Mouse (Mus musculus): ENCODE data around the gene Lrp3. TPM values are rescaled to one million over a fixed set of nuclear protein-coding genes. Genes with fewer than 3 reads are reported as not detected.

The Lrp3 gene
- polyA plus RNA-seq, 1 experiment from 2014 or later: 7.8 TPM

DNA sequence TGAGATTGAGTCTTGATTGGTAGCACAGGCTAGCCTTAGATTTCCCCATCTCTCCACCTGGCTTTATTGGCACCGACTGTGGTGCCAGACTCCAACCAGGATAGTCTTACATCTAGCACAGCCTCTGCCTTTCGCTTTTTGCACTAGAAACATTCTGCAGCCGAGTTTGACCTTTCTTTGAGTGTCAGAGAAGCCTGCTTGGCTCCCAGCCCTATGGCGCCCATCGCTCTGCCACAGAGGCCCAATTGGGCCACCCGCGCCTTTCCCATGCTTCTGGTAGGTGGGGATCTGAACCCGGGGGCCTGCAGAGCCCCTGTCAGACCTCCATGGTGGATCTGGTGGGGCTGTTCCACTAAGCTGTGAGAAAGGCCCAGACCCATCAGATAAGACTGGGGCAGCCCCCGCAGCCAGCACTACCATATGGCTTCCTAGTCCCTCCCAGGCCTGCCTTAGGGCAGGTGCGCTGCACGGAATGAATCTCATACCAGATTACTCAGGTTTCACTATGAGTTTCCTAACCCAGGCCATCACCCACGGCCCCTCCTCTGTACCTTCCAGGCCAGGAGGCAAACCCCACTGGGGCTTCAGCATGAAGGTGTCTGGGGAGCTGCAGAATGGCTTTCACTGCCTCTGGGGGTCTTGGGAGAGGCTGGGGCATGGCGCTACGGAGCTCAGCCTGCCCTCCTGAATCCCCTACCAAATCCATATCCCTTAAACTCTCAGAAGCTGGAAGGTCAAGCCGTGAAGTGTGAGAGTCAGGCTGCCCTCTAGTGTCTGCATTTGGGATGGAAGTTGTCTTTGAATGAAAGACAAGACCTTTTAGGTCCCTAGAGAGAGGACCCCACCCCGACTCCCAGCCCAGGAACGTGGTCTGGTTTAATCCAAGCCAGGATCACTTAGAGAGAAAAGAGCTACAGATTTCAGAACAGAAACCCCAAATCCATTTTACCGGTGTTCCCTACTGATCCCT, 38.6 kb downstream of the Lrp3 start:
- Histone ChIP-seq H3K36me3 (no peaks in the 10 kb centered on the region), H3K9me3 (replicated peaks) (no peaks in the 10 kb centered on the region), H3K27ac (no peak overlapping the region), H3K4me3 (no peak overlapping the region), H3K4me1 (peaks cover 11% of the 10 kb centered on the region), H3K27me3 (ENCODE audit: low read depth, poor library complexity, severe bottlenecking) (peaks cover 36% of the 10 kb centered on the region)
- WGBS: 42% methylated on average over 18 of the region's 18 CpGs
- peak; percentile 53 for DNase-seq (ENCODE audit: low spot score)

DNA sequence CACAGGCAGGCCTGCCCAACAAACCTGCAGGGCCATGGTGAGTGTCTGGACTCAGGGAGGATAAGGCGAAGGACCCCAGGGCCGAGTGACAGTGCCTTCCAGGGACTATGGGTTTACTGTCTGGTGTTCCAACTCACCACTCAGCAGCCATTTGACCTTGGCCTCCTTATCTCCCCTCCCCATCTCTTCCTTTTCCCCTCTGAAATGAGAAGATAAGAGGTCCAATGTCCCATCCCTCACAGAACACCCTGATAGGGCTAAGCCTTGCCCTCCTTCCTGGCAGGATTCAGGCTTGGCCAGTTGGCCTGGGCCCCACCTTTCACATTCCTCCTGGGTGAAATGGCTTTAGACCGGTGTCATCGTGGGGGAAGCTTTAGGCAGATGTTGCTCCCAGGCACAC, 39.8 kb downstream of the Lrp3 start:
- WGBS: 81% methylated on average over 4 of the region's 4 CpGs
- no peak for DNase-seq (ENCODE audit: low spot score)
- Histone ChIP-seq H3K9me3 (replicated peaks) (no peaks in the 10 kb centered on the region), H3K4me3 (no peak overlapping the region), H3K36me3 (no peaks in the 10 kb centered on the region), H3K27me3 (ENCODE audit: low read depth, poor library complexity, severe bottlenecking) (peaks cover 47% of the 10 kb centered on the region), H3K27ac (no peak overlapping the region), H3K4me1 (peaks cover 11% of the 10 kb centered on the region)

DNA sequence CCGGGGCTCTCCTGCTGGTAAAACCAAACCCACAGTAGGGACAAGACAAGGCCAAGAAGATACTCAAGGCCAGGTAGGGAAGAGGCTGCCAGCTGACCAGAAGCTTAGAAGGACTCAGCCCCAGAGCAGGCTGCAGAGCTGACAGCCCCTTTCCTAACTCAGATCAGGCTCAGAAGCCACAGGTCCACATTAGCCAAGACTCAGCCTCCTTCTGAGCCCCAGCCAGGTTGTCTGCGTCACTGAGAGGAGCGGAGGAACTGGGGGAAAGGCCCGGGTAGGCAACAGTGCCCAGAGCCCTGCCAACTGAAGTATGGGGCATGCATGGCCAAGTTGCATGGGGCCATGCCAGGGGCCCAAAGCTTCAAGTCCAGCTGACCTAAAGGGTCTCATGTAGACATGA, 42.8 kb downstream of the Lrp3 start:
- Histone ChIP-seq H3K27me3 (ENCODE audit: low read depth, poor library complexity, severe bottlenecking) (peaks cover 59% of the 10 kb centered on the region), H3K4me1 (peaks cover 11% of the 10 kb centered on the region), H3K36me3 (no peaks in the 10 kb centered on the region), H3K27ac (no peak overlapping the region), H3K9me3 (replicated peaks) (no peaks in the 10 kb centered on the region), H3K4me3 (peak overlapping the region; percentile 32; the same call in 1 of the 2 replicates)
- no peak for DNase-seq (ENCODE audit: low spot score)
- WGBS: 76% methylated on average over 4 of the region's 4 CpGs

DNA sequence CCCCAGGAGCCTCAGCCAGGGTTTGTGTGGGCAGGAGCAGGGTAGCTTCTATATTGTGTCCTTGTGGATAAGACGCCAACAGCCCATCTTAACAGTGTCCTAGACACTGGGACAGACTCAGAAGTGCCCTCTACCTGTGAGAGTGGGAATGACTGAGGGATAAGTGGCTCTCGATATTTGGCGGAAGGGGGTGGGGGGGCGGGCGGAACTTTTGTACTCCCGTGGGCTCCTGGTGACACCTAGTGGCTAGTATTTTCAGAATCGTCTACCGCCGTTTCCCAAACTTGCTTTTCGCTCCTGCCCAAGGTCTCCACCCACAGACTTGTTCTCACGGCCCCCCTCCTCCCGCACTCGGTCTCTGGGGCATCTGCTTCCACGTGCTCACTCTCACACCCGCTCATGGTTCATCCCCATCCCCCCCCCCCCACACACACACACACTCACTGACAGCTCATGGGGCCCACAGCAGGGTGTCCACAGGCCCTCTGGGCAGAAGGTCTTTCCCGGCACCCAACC, 43.4 kb downstream of the Lrp3 start:
- H3K27ac ChIP-seq: no peak overlapping the region
- H3K36me3 ChIP-seq: no peaks in the 10 kb centered on the region
- peaks cover 59% of the 10 kb centered on the region for H3K27me3 ChIP-seq (ENCODE audit: low read depth, poor library complexity, severe bottlenecking)
- H3K9me3 ChIP-seq (replicated peaks): no peaks in the 10 kb centered on the region
- WGBS: 3% methylated on average over 16 of the region's 16 CpGs
- peak overlapping the region; percentile 32 for H3K4me3 ChIP-seq
- DNase-seq (ENCODE audit: low spot score): peak; percentile 83
- H3K4me1 ChIP-seq: peaks cover 11% of the 10 kb centered on the region

DNA sequence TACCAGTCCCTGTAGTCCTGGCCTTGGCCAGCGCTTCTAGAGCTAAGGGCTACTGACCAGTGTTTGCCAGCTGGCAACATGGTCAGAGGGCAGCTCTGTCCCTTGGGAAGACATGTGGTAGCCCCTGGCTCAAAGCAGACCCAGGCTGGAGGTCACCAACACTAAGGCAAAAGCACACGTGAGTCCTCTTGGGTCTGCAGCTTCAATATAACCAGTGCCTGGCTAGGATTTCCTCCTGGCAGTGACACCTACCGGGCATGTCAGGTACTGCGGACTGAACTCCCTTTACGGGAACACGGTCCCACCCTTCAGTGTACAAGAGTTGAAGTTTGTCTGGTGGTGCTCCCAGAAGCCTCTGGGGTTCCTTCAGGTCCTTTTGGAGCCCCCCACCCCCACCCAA, 46.0 kb downstream of the Lrp3 start:
- no peaks in the 10 kb centered on the region for H3K36me3 ChIP-seq
- H3K27me3 ChIP-seq (ENCODE audit: low read depth, poor library complexity, severe bottlenecking): peaks cover 51% of the 10 kb centered on the region
- 15% methylated on average over 6 of the region's 6 CpGs for WGBS
- DNase-seq (ENCODE audit: low spot score): peak; percentile 90
- no peaks in the 10 kb centered on the region for H3K9me3 ChIP-seq (replicated peaks)
- H3K27ac ChIP-seq: no peak overlapping the region
- H3K4me3 ChIP-seq: no peak overlapping the region
- H3K4me1 ChIP-seq: peaks cover 6% of the 10 kb centered on the region

DNA sequence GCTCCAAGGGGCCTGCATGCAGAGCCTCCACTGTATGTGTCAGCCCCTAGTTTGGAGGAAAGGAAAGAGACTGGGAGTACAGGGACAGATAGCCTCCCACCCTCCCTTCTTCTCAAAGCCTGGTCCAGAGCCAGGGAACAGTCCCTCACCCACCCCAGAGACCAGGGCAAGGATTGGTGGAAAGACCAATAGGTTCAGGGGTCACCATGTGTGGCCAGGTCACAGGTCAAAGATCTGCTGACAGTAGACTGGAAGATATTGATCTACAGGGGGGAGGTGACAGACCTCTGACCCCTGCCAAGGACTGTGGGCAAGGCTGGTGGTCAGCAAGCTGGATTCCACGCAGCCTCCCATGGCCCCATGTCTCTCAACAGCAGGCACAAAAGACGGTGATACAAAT, 47.4 kb downstream of the Lrp3 start:
- H3K27ac ChIP-seq: no peak overlapping the region
- no peak overlapping the region for H3K4me3 ChIP-seq
- H3K27me3 ChIP-seq (ENCODE audit: low read depth, poor library complexity, severe bottlenecking): peaks cover 41% of the 10 kb centered on the region
- peaks cover 6% of the 10 kb centered on the region for H3K4me1 ChIP-seq
- WGBS: 41% methylated on average over 2 of the region's 2 CpGs
- H3K36me3 ChIP-seq: no peaks in the 10 kb centered on the region
- H3K9me3 ChIP-seq (replicated peaks): no peaks in the 10 kb centered on the region
- DNase-seq (ENCODE audit: low spot score): no peak

DNA sequence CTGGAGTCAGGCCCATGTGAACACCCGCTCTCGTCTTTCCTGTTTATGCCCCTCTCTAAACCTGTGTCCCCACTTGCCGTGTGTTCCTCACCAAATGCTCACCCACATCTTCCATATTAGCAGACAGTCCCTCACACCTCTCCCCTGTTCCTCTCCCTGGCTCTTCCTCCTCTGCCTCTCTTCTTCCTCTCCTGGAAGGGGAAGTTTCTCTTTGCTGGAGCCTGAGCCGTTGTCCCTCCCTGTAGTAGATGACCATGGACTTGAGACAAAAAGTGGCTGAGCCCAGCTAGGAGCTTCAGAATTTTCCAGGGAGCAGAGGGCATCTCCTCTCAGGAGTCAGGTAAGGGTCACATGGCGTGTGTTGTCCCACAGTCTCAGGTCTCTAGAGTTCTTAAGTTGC, 48.3 kb downstream of the Lrp3 start:
- 89% methylated on average over 5 of the region's 5 CpGs for WGBS
- peaks cover 32% of the 10 kb centered on the region for H3K27me3 ChIP-seq (ENCODE audit: low read depth, poor library complexity, severe bottlenecking)
- H3K4me1 ChIP-seq: peaks cover under 1% of the 10 kb centered on the region
- H3K4me3 ChIP-seq: no peak overlapping the region
- no peak overlapping the region for H3K27ac ChIP-seq
- no peak for DNase-seq (ENCODE audit: low spot score)
- no peaks in the 10 kb centered on the region for H3K9me3 ChIP-seq (replicated peaks)
- H3K36me3 ChIP-seq: no peaks in the 10 kb centered on the region

DNA sequence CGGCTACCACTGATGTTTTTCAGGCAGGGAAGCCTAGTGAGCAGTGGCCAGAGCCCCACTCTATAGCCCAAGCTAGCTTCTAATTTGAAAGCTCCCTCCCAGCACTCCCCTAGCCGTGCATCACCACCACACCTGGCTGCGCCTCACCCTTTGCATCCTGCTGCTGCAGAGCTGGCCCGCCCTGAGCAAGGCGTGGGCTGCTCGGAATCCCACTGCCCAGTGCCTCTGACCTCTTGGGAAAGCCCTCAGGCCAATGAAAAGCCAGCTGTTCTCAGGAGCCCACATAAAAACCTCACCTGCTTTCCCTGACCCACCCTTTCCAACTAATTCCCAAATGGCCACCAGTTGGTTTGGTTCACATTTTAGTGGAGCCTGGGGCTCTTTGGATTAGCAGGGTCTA, 51.2 kb downstream of the Lrp3 start:
- Histone ChIP-seq H3K4me1 (no peaks in the 10 kb centered on the region), H3K4me3 (no peak overlapping the region), H3K27me3 (ENCODE audit: low read depth, poor library complexity, severe bottlenecking) (0 out of 2 replicates have a peak, but pooled peaks cover 12% of the 10 kb centered on the region), H3K27ac (no peak overlapping the region), H3K9me3 (replicated peaks) (no peaks in the 10 kb centered on the region), H3K36me3 (no peaks in the 10 kb centered on the region)
- WGBS: 66% methylated on average over 6 of the region's 6 CpGs
- no peak for DNase-seq (ENCODE audit: low spot score)

DNA sequence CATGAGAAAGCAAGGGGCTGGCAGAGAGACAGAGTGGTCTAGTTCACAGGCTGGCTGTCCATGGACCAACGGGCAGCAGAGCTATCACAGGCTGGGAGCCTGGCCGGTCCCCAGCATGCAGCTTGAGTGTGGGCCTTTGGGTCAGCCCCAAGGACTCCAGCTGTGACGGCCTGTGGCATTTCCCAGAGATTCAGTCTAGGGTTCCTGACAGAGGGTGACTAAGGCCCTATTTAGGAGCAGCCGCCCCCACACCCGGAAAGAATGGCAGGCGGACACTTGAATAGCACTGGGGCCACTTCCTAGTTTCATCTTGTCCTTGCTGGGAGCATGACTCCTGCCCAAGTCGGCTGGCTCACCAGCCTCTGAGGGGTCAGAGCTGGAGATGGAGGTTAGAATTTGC, 51.7 kb downstream of the Lrp3 start:
- H3K4me3 ChIP-seq: no peak overlapping the region
- no peaks in the 10 kb centered on the region for H3K36me3 ChIP-seq
- WGBS: 72% methylated on average over 7 of the region's 7 CpGs
- H3K9me3 ChIP-seq (replicated peaks): no peaks in the 10 kb centered on the region
- H3K27ac ChIP-seq: no peak overlapping the region
- DNase-seq (ENCODE audit: low spot score): no peak
- 0 out of 2 replicates have a peak, but pooled peaks cover 10% of the 10 kb centered on the region for H3K27me3 ChIP-seq (ENCODE audit: low read depth, poor library complexity, severe bottlenecking)
- H3K4me1 ChIP-seq: no peaks in the 10 kb centered on the region

DNA sequence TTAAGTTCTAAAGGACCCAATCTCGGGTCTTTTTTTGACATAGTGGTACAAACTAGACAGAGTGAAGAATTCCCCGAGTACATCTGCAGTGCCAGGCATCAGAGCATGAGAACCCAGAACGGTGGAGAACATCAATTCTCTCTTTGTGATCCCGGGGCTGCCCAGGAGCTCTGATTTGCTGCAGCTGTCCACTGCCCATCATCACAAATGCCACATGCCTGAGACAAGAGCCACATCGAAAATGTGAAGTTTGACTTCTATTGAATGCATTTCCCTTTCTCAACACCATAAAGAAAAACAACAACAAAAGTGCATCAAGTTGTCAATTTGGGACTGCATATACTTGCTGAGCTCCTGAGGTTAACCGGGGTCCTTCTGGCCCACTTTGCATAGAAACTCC, 52.9 kb downstream of the Lrp3 start:
- Histone ChIP-seq H3K9me3 (replicated peaks) (no peaks in the 10 kb centered on the region), H3K27ac (no peak overlapping the region), H3K4me3 (no peak overlapping the region), H3K27me3 (ENCODE audit: low read depth, poor library complexity, severe bottlenecking) (0 out of 2 replicates have a peak, but pooled peaks cover 8% of the 10 kb centered on the region), H3K4me1 (no peaks in the 10 kb centered on the region), H3K36me3 (no peaks in the 10 kb centered on the region)
- WGBS: 81% methylated on average over 6 of the region's 6 CpGs
- no peak for DNase-seq (ENCODE audit: low spot score)

DNA sequence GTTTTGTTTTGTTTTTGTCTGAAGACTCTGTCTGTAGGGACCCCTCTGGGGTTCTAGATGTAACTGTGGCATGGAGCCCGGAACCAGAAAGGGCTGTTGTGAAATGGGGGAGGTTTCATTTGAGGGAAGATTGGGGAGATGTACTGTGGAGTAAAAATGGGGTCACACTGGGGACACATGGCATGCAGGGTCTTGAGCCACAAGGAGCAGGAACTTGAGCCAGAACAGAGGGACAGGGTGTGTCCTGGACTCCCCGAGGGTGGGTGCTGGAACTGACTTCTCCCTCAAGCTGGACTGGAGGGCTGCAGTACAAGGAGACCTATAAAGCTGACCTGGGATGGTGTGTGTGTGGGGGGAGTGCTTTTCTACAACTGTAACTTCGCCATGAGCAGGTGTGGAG, 57.8 kb downstream of the Lrp3 start:
- Histone ChIP-seq H3K4me3 (no peak overlapping the region), H3K4me1 (no peaks in the 10 kb centered on the region), H3K27ac (no peak overlapping the region), H3K27me3 (ENCODE audit: low read depth, poor library complexity, severe bottlenecking) (no peaks in the 10 kb centered on the region; the same call in 1 of the 2 replicates), H3K9me3 (replicated peaks) (no peaks in the 10 kb centered on the region), H3K36me3 (no peaks in the 10 kb centered on the region)
- 80% methylated on average over 3 of the region's 3 CpGs for WGBS
- no peak for DNase-seq (ENCODE audit: low spot score)

DNA sequence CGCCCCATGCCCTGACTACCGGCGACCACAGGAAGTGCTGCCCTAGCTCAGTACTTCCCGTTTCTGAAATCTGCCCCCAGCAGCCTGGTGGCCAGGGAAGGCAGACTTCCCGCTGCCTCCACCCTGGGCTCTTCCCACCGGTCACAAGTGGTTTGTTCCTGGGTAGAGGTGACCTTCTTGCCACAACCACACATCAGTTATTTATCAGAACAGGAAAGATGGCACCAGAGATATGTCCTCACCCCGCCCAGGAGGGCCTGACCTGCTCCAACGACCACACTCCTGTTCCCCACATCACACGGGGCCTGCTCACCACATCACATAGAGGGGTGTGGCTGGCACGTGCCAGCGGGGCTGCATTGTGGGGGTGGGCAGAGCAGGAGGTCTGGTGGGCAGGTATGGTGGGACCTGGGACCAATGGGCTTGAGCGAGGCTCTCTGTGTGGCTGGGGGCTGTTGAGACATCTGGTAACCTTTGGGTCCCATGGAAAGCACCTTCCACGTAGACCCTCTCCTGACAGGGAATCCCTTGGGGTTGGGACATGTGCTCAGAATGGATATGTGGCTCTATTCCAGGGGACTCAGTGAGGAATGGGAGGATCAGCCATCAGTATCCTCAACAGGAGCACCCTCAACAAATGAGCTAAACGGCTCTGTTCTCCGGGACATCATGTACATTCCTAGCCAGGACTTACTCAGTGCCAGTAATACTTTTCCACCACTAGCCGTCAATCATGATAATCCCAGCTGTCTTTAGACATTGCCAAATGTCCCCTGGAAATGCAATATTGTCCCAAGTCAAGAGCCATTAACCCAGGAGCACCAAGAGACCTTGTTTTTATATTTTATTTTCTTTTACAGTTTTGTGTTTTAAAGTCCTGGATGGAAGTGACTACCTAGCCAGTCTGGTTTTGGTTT, 58.5 kb downstream of the Lrp3 start:
- H3K27me3 ChIP-seq (ENCODE audit: low read depth, poor library complexity, severe bottlenecking): no peaks in the 10 kb centered on the region; the same call in 1 of the 2 replicates
- no peaks in the 10 kb centered on the region for H3K9me3 ChIP-seq (replicated peaks)
- no peak for DNase-seq (ENCODE audit: low spot score)
- no peaks in the 10 kb centered on the region for H3K36me3 ChIP-seq
- H3K27ac ChIP-seq: no peak overlapping the region
- H3K4me1 ChIP-seq: peaks cover under 1% of the 10 kb centered on the region; the same call in 1 of the 2 replicates
- WGBS: 69% methylated on average over 16 of the region's 16 CpGs
- H3K4me3 ChIP-seq: no peak overlapping the region
